Mouse (Mus musculus) lung, adult 2 months (tissue): ENCODE results near the gene Pex12.

ENCODE experiments used
- CTCF ChIP-seq: fragments of 200-500 bp; IDR thresholded peaks from 2 replicates; pipeline ENCODE4 v1.5.1; 2011; ENCODE audit warnings: mild to moderate bottlenecking, low read length, control low read depth; ENCODE audit not compliant: insufficient read depth
- POLR2A ChIP-seq: fragments of 200-500 bp; IDR thresholded peaks from 2 replicates; pipeline ENCODE4 v1.6.1; 2011; ENCODE audit warnings: low read depth, mild to moderate bottlenecking, control low read depth, low read length, borderline replicate concordance; ENCODE audit errors: extremely low read depth

GRCm38 (mm10) chr11:83279024-83279423 lies 23.4 kb downstream of the Pex12 start:
- TF ChIP-seq POLR2A (no peak), CTCF (no peak)
